Mouse (Mus musculus) small intestine, adult 2 months (tissue): ENCODE results near the gene Pdlim5.

Experiments
- CTCF ChIP-seq: fragments of 200-500 bp; IDR thresholded peaks from 2 replicates; pipeline ENCODE4 v1.5.1; 2012; ENCODE audit warnings: low read depth, mild to moderate bottlenecking, control low read depth, inconsistent platforms, low read length, moderate library complexity, mixed read lengths; ENCODE audit not compliant: insufficient replicate concordance, insufficient read length; ENCODE audit errors: extremely low read depth
- POLR2A ChIP-seq: fragments of 200-500 bp; IDR thresholded peaks from 2 replicates; pipeline ENCODE4 v1.6.1; 2012; ENCODE audit warnings: low read depth, mild to moderate bottlenecking, control low read depth, inconsistent platforms, low read length, moderate library complexity

DNA sequence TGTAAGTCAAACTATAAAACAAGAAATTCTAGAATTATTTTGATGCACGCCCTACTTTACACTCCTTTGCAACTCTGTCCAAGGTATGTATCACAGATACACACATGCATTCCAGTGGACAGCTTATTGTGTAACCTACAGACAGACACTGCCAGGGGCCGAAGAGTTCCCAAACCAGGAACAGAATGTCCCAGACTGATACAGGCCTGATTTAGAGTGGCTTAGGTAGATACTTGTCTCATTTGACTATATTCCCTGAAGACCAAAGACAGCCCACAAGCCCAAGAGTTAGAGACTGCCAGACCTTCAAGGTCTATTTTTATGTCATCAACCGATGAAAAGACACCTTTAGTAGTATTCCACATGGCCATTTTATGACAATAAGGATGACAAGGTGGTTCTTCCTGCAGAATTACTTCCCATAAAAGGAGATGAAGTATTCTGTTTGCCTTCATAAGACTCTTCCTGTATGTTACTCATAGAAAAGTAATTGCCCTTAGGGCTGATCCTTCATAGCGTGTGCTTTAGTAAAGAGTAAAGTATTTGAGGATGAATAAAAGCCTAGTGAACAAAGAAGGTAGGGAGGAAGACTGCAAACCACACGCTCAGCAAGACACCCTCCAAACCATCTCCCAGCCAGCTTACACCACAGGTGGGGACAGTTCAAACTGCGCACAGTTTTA, 22.9 kb downstream of the Pdlim5 start:
- TF ChIP-seq CTCF (no peak), POLR2A (no peak)
